Mouse (Mus musculus) intestine, embryonic 15.5 days (tissue): Measurements from ENCODE around the gene Mrpl28. TPM values are rescaled to one million over a fixed set of nuclear protein-coding genes. Genes with fewer than 3 reads are reported as not detected.
"Not testable (repeated sequence)": the region's sequence is repeated elsewhere in the genome, so short reads cannot be mapped to it uniquely, and the experiment has no call there.

ENCODE experiments used
- ATAC-seq: fragments of 200-750 bp; cut with Nextera tagmentation; 2 replicates; pipeline ENCODE4 v1.8.0; 2017; ENCODE audit warnings: moderate TSS enrichment, moderate library complexity
- H3K27ac ChIP-seq: fragments of 300-500 bp; sonication (generic); 2 replicates; pipeline ENCODE4 v1.5.1; 2015; ENCODE audit warnings: mild to moderate bottlenecking, inconsistent platforms
- H3K27me3 ChIP-seq: fragments of 300-500 bp; sonication (generic); replicated peaks from 2 replicates; pipeline ENCODE4 v1.6.1; 2015; ENCODE audit warnings: inconsistent platforms
- H3K36me3 ChIP-seq: fragments of 300-500 bp; sonication (generic); 2 replicates; pipeline ENCODE4 v1.6.1; 2015; ENCODE audit warnings: inconsistent platforms
- H3K4me1 ChIP-seq: fragments of 300-500 bp; sonication (generic); replicated peaks from 2 replicates; pipeline ENCODE4 v1.6.1; 2015; ENCODE audit warnings: inconsistent platforms
- H3K4me2 ChIP-seq: fragments of 300-500 bp; sonication (generic); replicated peaks from 2 replicates; pipeline ENCODE4 v1.6.1; 2015; ENCODE audit warnings: mild to moderate bottlenecking, inconsistent platforms
- H3K4me3 ChIP-seq: fragments of 300-500 bp; sonication (generic); replicated peaks from 2 replicates; pipeline ENCODE4 v1.5.1; 2015; ENCODE audit warnings: inconsistent platforms
- H3K9ac ChIP-seq: fragments of 300-500 bp; sonication (generic); 2 replicates; pipeline ENCODE4 v1.6.1; 2015; ENCODE audit warnings: inconsistent platforms
- H3K9me3 ChIP-seq: fragments of 300-500 bp; sonication (generic); 2 replicates; pipeline ENCODE4 v1.6.1; 2016; ENCODE audit warnings: inconsistent platforms
- WGBS: fragments of 180-500 bp; shearing (Covaris S2); methylation state at CpG from one replicate; pipeline ENCODE4 v1.1.7; 2015; 5-methylcytosine and 5-hydroxymethylcytosine counted together
- polyA plus RNA-seq: library from polyadenylated mRNA; unstranded; fragments of >200 nt; fragmentation: Nextera tagmentation; extraction: Ambion mirVana; gene quantifications from 2 replicates; pipeline ENCODE4 v1.2.1, GENCODE M21; 2015

Mrpl28 gene
- polyA plus RNA-seq, 1 experiment from 2014 or later, result 218 TPM

- peaks cover under 1% of the 10 kb centered on the region; the same call in 1 of the 2 replicates for H3K27me3 ChIP-seq
- no peaks in the 10 kb centered on the region for H3K36me3 ChIP-seq
- no peaks in the 10 kb centered on the region for H3K4me1 ChIP-seq
- H3K9me3 ChIP-seq, result no peaks in the 10 kb centered on the region
- no peak overlapping the region for H3K27ac ChIP-seq
- WGBS, result 69% methylated on average over 4 of the region's 4 CpGs
- no peak overlapping the region for H3K4me2 ChIP-seq
- H3K9ac ChIP-seq, result no peak overlapping the region
- H3K4me3 ChIP-seq, result no peak overlapping the region
- ATAC-seq, result no peak
These were observed 17.7 kb upstream of the Mrpl28 start for GRCm38 (mm10) chr17:26105619-26106018.

- Histone ChIP-seq H3K4me2 (no peak overlapping the region), H3K9me3 (no peaks in the 10 kb centered on the region), H3K36me3 (no peaks in the 10 kb centered on the region), H3K4me3 (no peak overlapping the region), H3K27ac (no peak overlapping the region), H3K4me1 (peaks cover 15% of the 10 kb centered on the region), H3K27me3 (peaks cover 41% of the 10 kb centered on the region), H3K9ac (no peak overlapping the region)
- WGBS, result 45% methylated on average over 4 of the region's 4 CpGs
- ATAC-seq, result no peak
These were observed 13.1 kb upstream of the Mrpl28 start for GRCm38 (mm10) chr17:26110156-26110555.

GRCm38 (mm10) chr17:26111024-26111423, 12.3 kb upstream of the Mrpl28 start:
- H3K27ac ChIP-seq, result no peak overlapping the region
- H3K27me3 ChIP-seq, result peaks cover 49% of the 10 kb centered on the region
- no peak overlapping the region for H3K9ac ChIP-seq
- no peak overlapping the region for H3K4me3 ChIP-seq
- ATAC-seq, result no peak
- H3K9me3 ChIP-seq, result no peaks in the 10 kb centered on the region
- no peak overlapping the region for H3K4me2 ChIP-seq
- no peaks in the 10 kb centered on the region for H3K36me3 ChIP-seq
- 17% methylated on average over 4 of the region's 4 CpGs for WGBS
- peaks cover 24% of the 10 kb centered on the region for H3K4me1 ChIP-seq

- no peaks in the 10 kb centered on the region for H3K36me3 ChIP-seq
- H3K4me3 ChIP-seq, result no peak overlapping the region
- WGBS, result 20% methylated on average over 4 of the region's 4 CpGs
- H3K27me3 ChIP-seq, result peaks cover 52% of the 10 kb centered on the region
- H3K4me2 ChIP-seq, result no peak overlapping the region
- H3K9ac ChIP-seq, result no peak overlapping the region
- ATAC-seq, result no peak
- peaks cover 27% of the 10 kb centered on the region for H3K4me1 ChIP-seq
- no peaks in the 10 kb centered on the region for H3K9me3 ChIP-seq
- no peak overlapping the region for H3K27ac ChIP-seq
These were observed 11.6 kb upstream of the Mrpl28 start for GRCm38 (mm10) chr17:26111722-26112121.

- ATAC-seq, result peak; percentile 0; the same call in 1 of the 2 replicates
- Histone ChIP-seq H3K9ac (peak overlapping the region; percentile 71), H3K9me3 (no peaks in the 10 kb centered on the region), H3K27ac (no peak overlapping the region), H3K36me3 (no peaks in the 10 kb centered on the region), H3K27me3 (peaks cover 52% of the 10 kb centered on the region), H3K4me1 (peaks cover 31% of the 10 kb centered on the region), H3K4me3 (peak overlapping the region; percentile 67), H3K4me2 (peak overlapping the region; percentile 95)
- 20% methylated on average over 14 of the region's 14 CpGs for WGBS
These were observed 10.5 kb upstream of the Mrpl28 start for GRCm38 (mm10) chr17:26112751-26113150.

GRCm38 (mm10) chr17:26113181-26113948, 9.9 kb upstream of the Mrpl28 start, which contains the start of gene Tmem8:
Gene Tmem8, plus strand, starts transcription at chr17:26113299.
- Histone ChIP-seq H3K9me3 (no peaks in the 10 kb centered on the region), H3K36me3 (no peaks in the 10 kb centered on the region), H3K9ac (peak within 1 kb of the TSS; percentile 71), H3K4me2 (peak within 1 kb of the TSS; percentile 95), H3K4me1 (peaks cover 31% of the 10 kb centered on the region), H3K4me3 (peak within 1 kb of the TSS; percentile 67), H3K27me3 (peaks cover 56% of the 10 kb centered on the region), H3K27ac (peak within 1 kb of the TSS; percentile 70)
- ATAC-seq, result peak; percentile 82
- WGBS, result under 1% methylated on average over 70 of the region's 75 CpGs

GRCm38 (mm10) chr17:26114061-26114460, 9.2 kb upstream of the Mrpl28 start:
- 11% methylated on average over 8 of the region's 8 CpGs for WGBS
- H3K27ac ChIP-seq, result peak overlapping the region; percentile 70

GRCm38 (mm10) chr17:26114461-26114860, 8.8 kb upstream of the Mrpl28 start:
- not testable (repeated sequence) for H3K27ac ChIP-seq, H3K9ac ChIP-seq, H3K36me3 ChIP-seq, H3K4me2 ChIP-seq, H3K4me3 ChIP-seq, ATAC-seq, H3K9me3 ChIP-seq
- WGBS, result 72% methylated on average over 7 of the region's 7 CpGs
- Histone ChIP-seq H3K4me1 (peaks cover 31% of the 10 kb centered on the region), H3K27me3 (peaks cover 58% of the 10 kb centered on the region)

More at GRCm38 (mm10) chr17:26114061-26114460, 9.2 kb upstream of the Mrpl28 start:
- H3K9ac ChIP-seq, result peak overlapping the region; percentile 71
- H3K36me3 ChIP-seq, result no peaks in the 10 kb centered on the region
- peak overlapping the region; percentile 95 for H3K4me2 ChIP-seq
- ATAC-seq, result no peak
- peaks cover 31% of the 10 kb centered on the region for H3K4me1 ChIP-seq
- H3K9me3 ChIP-seq, result no peaks in the 10 kb centered on the region
- H3K27me3 ChIP-seq, result peaks cover 58% of the 10 kb centered on the region
- peak overlapping the region; percentile 67 for H3K4me3 ChIP-seq

GRCm38 (mm10) chr17:26115205-26115898, 7.9 kb upstream of the Mrpl28 start:
- Histone ChIP-seq H3K4me1 (peaks cover 37% of the 10 kb centered on the region), H3K36me3 (no peaks in the 10 kb centered on the region), H3K9me3 (no peaks in the 10 kb centered on the region), H3K27ac (peak overlapping the region; percentile 71), H3K4me2 (peak overlapping the region; percentile 18), H3K27me3 (peaks cover 58% of the 10 kb centered on the region), H3K9ac (no peak overlapping the region), H3K4me3 (no peak overlapping the region)
- peak; percentile 9; the same call in 1 of the 2 replicates for ATAC-seq
- 80% methylated on average over 7 of the region's 7 CpGs for WGBS

- Histone ChIP-seq H3K4me1 (peaks cover 38% of the 10 kb centered on the region), H3K27me3 (peaks cover 54% of the 10 kb centered on the region), H3K27ac (peak overlapping the region; percentile 71), H3K36me3 (no peaks in the 10 kb centered on the region), H3K9me3 (no peaks in the 10 kb centered on the region), H3K9ac (no peak overlapping the region), H3K4me3 (no peak overlapping the region), H3K4me2 (peak overlapping the region; percentile 18)
- 57% methylated on average over 3 of the region's 3 CpGs for WGBS
- peak; percentile 4; the same call in 1 of the 2 replicates for ATAC-seq
These were observed 7.3 kb upstream of the Mrpl28 start for GRCm38 (mm10) chr17:26115956-26116487.

GRCm38 (mm10) chr17:26116503-26117258, 6.6 kb upstream of the Mrpl28 start:
- H3K9me3 ChIP-seq, result no peaks in the 10 kb centered on the region
- peak; percentile 42 for ATAC-seq
- no peak overlapping the region for H3K4me3 ChIP-seq
- 76% methylated on average over 17 of the region's 17 CpGs for WGBS
- peak overlapping the region; percentile 71 for H3K27ac ChIP-seq
- H3K36me3 ChIP-seq, result no peaks in the 10 kb centered on the region
- peaks cover 38% of the 10 kb centered on the region for H3K4me1 ChIP-seq
- H3K9ac ChIP-seq, result no peak overlapping the region
- peaks cover 49% of the 10 kb centered on the region for H3K27me3 ChIP-seq
- H3K4me2 ChIP-seq, result peak overlapping the region; percentile 10; the same call in 1 of the 2 replicates
